Comparison of ENCODE assay signal across 8 mouse cellular contexts in the genomic region with DNA sequence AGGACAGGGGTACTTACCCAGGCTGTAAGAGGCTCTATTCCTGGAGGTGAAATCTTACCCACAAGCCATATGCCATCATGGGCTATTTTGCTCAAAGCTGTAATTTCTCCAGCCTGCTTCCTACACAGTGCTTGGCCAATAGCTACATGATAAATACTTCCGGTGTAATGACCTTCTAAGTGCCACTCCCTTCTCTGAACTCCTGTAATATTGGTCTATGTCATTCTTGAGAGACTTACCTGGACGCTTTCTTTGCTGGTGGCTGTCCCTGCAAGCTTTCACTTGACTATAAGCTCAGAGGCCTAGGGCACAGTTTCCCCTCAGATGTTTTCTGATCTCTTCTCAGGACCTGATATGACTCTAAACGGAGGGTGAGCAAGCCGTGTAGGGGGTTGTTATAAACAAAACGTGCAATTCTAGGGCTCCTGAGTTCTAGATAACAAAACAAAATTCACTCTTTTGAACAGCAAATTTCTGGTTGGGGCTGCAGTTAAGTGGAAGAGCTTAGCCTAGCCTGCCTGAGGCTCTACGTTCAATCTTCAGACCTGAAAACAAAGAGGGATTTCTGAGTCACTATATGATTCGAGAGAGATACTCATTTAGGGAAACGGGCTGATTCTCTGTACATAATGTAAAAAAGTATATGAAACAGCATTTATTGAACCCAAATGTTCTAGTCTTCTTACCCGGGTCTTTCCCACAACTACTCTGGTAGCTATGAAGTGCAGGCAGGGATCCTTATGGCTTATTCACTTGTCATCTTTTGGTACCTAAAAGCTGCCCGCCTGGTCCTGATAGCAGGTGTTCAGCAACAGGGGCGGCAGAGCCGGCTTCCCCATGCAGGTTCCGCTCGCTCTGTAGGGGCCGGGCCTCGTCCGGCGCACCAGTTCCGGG. TPM values are rescaled to one million over a fixed set of nuclear protein-coding genes. Genes with fewer than 3 reads are reported as not detected.
A peak's percentile ranks its signal among the peaks of the same experiment; 100 is the strongest.
DNase-seq lines count a peak whose midpoint lies in the region; ATAC-seq and TF ChIP-seq lines count a peak whose summit lies in the region.

No protein-coding gene starts in this region.

- TF ChIP-seq CTCF in layer of hippocampus, adult 2 months (conservative IDR thresholded peaks at IDR 0.05), result no peak
- no peak for TF ChIP-seq CTCF in cortical plate, adult 2 months (IDR thresholded peaks at IDR 0.05; ENCODE audit: extremely low read depth, insufficient read depth, low read length)

- H3K27ac ChIP-seq in layer of hippocampus, adult 2 months, result peak overlapping the region; percentile 93
- peak overlapping the region; percentile 82 for H3K27ac ChIP-seq in cortical plate, adult 2 months (ENCODE audit: insufficient read depth, low read length)
- peak overlapping the region; percentile 98 for H3K27ac ChIP-seq in intestine, embryonic 16.5 days (ENCODE audit: low read length)
- H3K27ac ChIP-seq in neural tube, embryonic 12.5 days, result peak overlapping the region; percentile 51

- no peaks in the 10 kb centered on the region for H3K27me3 ChIP-seq in intestine, embryonic 16.5 days (replicated peaks; ENCODE audit: control insufficient read depth, insufficient read depth, low read length)
- H3K27me3 ChIP-seq in neural tube, embryonic 12.5 days (replicated peaks), result no peaks in the 10 kb centered on the region

- peak overlapping the region; percentile 99 for H3K4me3 ChIP-seq in layer of hippocampus, adult 2 months
- peak overlapping the region; percentile 76 for H3K4me3 ChIP-seq in cortical plate, adult 2 months (ENCODE audit: insufficient read depth, low read length)
- H3K4me3 ChIP-seq in intestine, embryonic 16.5 days (ENCODE audit: low read length), result peak overlapping the region; percentile 88
- peak overlapping the region; percentile 93 for H3K4me3 ChIP-seq in neural tube, embryonic 12.5 days

- no peaks in the 10 kb centered on the region for H3K9me3 ChIP-seq in intestine, embryonic 16.5 days (ENCODE audit: control insufficient read depth, low read length)
- H3K9me3 ChIP-seq in neural tube, embryonic 12.5 days, result no peaks in the 10 kb centered on the region

- H3K4me1 ChIP-seq in cortical plate, adult 2 months (ENCODE audit: control insufficient read depth, insufficient read depth, low read length), result peaks cover 11% of the 10 kb centered on the region
- peaks cover 48% of the 10 kb centered on the region for H3K4me1 ChIP-seq in intestine, embryonic 16.5 days (ENCODE audit: control insufficient read depth, insufficient read depth, low read length)
- peaks cover 31% of the 10 kb centered on the region for H3K4me1 ChIP-seq in neural tube, embryonic 12.5 days

- H3K4me2 ChIP-seq in intestine, embryonic 16.5 days (ENCODE audit: low read depth, low read length), result peak overlapping the region; percentile 71
- H3K4me2 ChIP-seq in neural tube, embryonic 12.5 days (replicated peaks), result peak overlapping the region; percentile 92

- no peak for TF ChIP-seq POLR2A in cortical plate, adult 2 months (IDR thresholded peaks at IDR 0.05; ENCODE audit: extremely low read depth, insufficient read depth, low read length)

- DNase-seq in layer of hippocampus, adult 2 months (ENCODE audit: low spot score in 2 of 2), result no peak
- DNase-seq in layer of hippocampus, adult 11-12 months (ENCODE audit: low spot score), result no peak
- DNase-seq in right cerebral cortex, postnatal 25 days, result no peak
- DNase-seq in layer of hippocampus, postnatal 36 days, result no peak
- DNase-seq in spleen, postnatal 10 days (ENCODE audit: low spot score in 2 of 2), result no peak

- 9% methylated on average over 19 of the region's 19 CpGs for WGBS in intestine, embryonic 16.5 days
- WGBS in neural tube, embryonic 12.5 days, result 21% methylated on average over 19 of the region's 19 CpGs

- H3K36me3 ChIP-seq in intestine, embryonic 16.5 days (ENCODE audit: control insufficient read depth, insufficient read depth, low read length), result no peaks in the 10 kb centered on the region
- no peaks in the 10 kb centered on the region for H3K36me3 ChIP-seq in neural tube, embryonic 12.5 days

- H3K9ac ChIP-seq in intestine, embryonic 16.5 days (ENCODE audit: low read depth, low read length), result peak overlapping the region; percentile 82
- H3K9ac ChIP-seq in neural tube, embryonic 12.5 days, result peak overlapping the region; percentile 96

- peak; percentile 85 for ATAC-seq in intestine, embryonic 16.5 days
- no peak; the same call in 1 of the 2 replicates for ATAC-seq in neural tube, embryonic 12.5 days (ENCODE audit: low FRiP score, low read depth)

RNA-seq across cellular contexts. Expression of a gene that starts 0.8 kb away (rescaled TPM):
- 100 to 1,000 TPM; 374 to 416 TPM for total RNA-seq in layer of hippocampus, adult 2 months (2021)
- 229 and 234 TPM in 2 replicates for polyA plus RNA-seq in cortical plate, adult 2 months (2012; rRNA removed)
- 440 and 454 TPM in 2 replicates for polyA plus RNA-seq in intestine, embryonic 16.5 days (2015; fragmentation: Nextera tagmentation; extraction: Ambion mirVana)
- 342 and 373 TPM in 2 replicates for polyA plus RNA-seq in neural tube, embryonic 12.5 days (2016; fragmentation: Nextera tagmentation; extraction: Ambion mirVana)
- total RNA-seq in layer of hippocampus, postnatal 36 days (2021), result 100 to 1,000 TPM; 417 to 423 TPM
